Mouse (Mus musculus): ENCODE results near the gene Gm21974. TPM values are rescaled to one million over a fixed set of nuclear protein-coding genes. Genes with fewer than 3 reads are reported as not detected.

Gene Gm21974
- total and polyA plus RNA-seq, 3 experiments: not detected

GRCm38 (mm10) chr7:127858258-127858657 lies 37.0 kb downstream of the Gm21974 start:
- dilution Hi-C loops (cut with MboI; ENCODE audit: extremely low pct_ligation_motif_present, extremely low pct_unique_long_range_greater_than_20kb, low sequenced_read_pairs): no loop called here
- Histone ChIP-seq H3K4me1 (ENCODE audit: control insufficient read depth in 1 of 2, insufficient read depth in 2 of 2) (no peaks in the 10 kb centered on the region), H3K79me2 (replicated peaks; ENCODE audit: control insufficient read depth, extremely low read depth, insufficient read depth, poor library complexity, severe bottlenecking) (no peaks in the 10 kb centered on the region), H3K4me2 (ENCODE audit: insufficient read depth, low read depth, poor library complexity, severe bottlenecking) (no peak overlapping the region), H3K27ac (ENCODE audit: insufficient read depth, low read depth) (no peak overlapping the region), H3K36me3 (replicated peaks in 1 of 2; ENCODE audit: control insufficient read depth in 1 of 2, insufficient read depth in 1 of 2, low read length in 1 of 2) (peaks cover 0 to 4% of the 10 kb centered on the region in 2 experiments), H3K27me3 (replicated peaks) (no peaks in the 10 kb centered on the region), H3K9ac (ENCODE audit: insufficient read depth, low read depth) (no peak overlapping the region), H3K9me3 (replicated peaks; ENCODE audit: low read length) (no peaks in the 10 kb centered on the region), H3K4me3 (replicated peaks in 1 of 3; ENCODE audit: low read depth in 2 of 3, low read length in 2 of 3, poor library complexity in 1 of 3) (no peak overlapping the region)
- in situ Hi-C loops (cut with MboI; ENCODE audit: low pct_ligation_motif_present, low pct_unique_long_range_greater_than_20kb, low sequenced_read_pairs): no loop called here
- TF ChIP-seq POLR2AphosphoS2 (IDR thresholded peaks at IDR 0.05; ENCODE audit: low read depth, low read length) (no peak), ZC3H11A (IDR thresholded peaks at IDR 0.05; ENCODE audit: low read depth, low read length) (no peak), RAD21 (IDR thresholded peaks at IDR 0.05; ENCODE audit: low read depth, low read length) (no peak), MXI1 (IDR thresholded peaks at IDR 0.05; ENCODE audit: low read depth, low read length) (no peak), GABPA (IDR thresholded peaks at IDR 0.05; ENCODE audit: insufficient replicate concordance, low read depth, low read length) (no peak), NELFE (IDR thresholded peaks at IDR 0.05; ENCODE audit: low read depth, low read length) (no peak), MEF2A (IDR thresholded peaks at IDR 0.05; ENCODE audit: borderline replicate concordance, low read depth, low read length) (no peak), ZMIZ1 (IDR thresholded peaks at IDR 0.05; ENCODE audit: low read depth, low read length) (no peak), USF2 (conservative IDR thresholded peaks at IDR 0.05; ENCODE audit: low read depth, low read length) (no peak), HCFC1 (IDR thresholded peaks at IDR 0.05; ENCODE audit: low read depth, low read length) (no peak), UBTF (IDR thresholded peaks at IDR 0.05; ENCODE audit: low read depth, low read length) (no peak), SMC3 (IDR thresholded peaks at IDR 0.05; ENCODE audit: low read depth, low read length) (no peak), KAT2A (IDR thresholded peaks at IDR 0.05; ENCODE audit: insufficient replicate concordance, low read length) (no peak), NRF1 (IDR thresholded peaks at IDR 0.05; ENCODE audit: low read depth, low read length) (no peak), E2F4 (IDR thresholded peaks at IDR 0.05; ENCODE audit: insufficient replicate concordance, low read depth, low read length) (no peak)
- DNase-seq (ENCODE audit: extremely low read depth): no peak

- dilution Hi-C loops (cut with MboI; ENCODE audit: extremely low pct_ligation_motif_present, extremely low pct_unique_long_range_greater_than_20kb, low sequenced_read_pairs): no loop called here
- no peak overlapping the region for H3K4me3 ChIP-seq (replicated peaks in 1 of 3; ENCODE audit: low read depth in 2 of 3, low read length in 2 of 3, poor library complexity in 1 of 3)
- no peak for DNase-seq (ENCODE audit: extremely low read depth)
- H3K9me3 ChIP-seq (replicated peaks; ENCODE audit: low read length): no peaks in the 10 kb centered on the region
- peaks cover 19 to 44% of the 10 kb centered on the region in 2 experiments for H3K36me3 ChIP-seq (replicated peaks in 1 of 2; ENCODE audit: control insufficient read depth in 1 of 2, insufficient read depth in 1 of 2, low read length in 1 of 2)
- no peaks in the 10 kb centered on the region for H3K4me1 ChIP-seq (ENCODE audit: control insufficient read depth in 1 of 2, insufficient read depth in 2 of 2)
- H3K9ac ChIP-seq (ENCODE audit: insufficient read depth, low read depth): no peak overlapping the region
- in situ Hi-C loops (cut with MboI; ENCODE audit: low pct_ligation_motif_present, low pct_unique_long_range_greater_than_20kb, low sequenced_read_pairs): no loop called here
- H3K27ac ChIP-seq (ENCODE audit: insufficient read depth, low read depth): no peak overlapping the region
- no peak overlapping the region for H3K4me2 ChIP-seq (ENCODE audit: insufficient read depth, low read depth, poor library complexity, severe bottlenecking)
- H3K27me3 ChIP-seq (replicated peaks): no peaks in the 10 kb centered on the region
- no peaks in the 10 kb centered on the region for H3K79me2 ChIP-seq (replicated peaks; ENCODE audit: control insufficient read depth, extremely low read depth, insufficient read depth, poor library complexity, severe bottlenecking)
- no peak for TF ChIP-seq ELF1 (IDR thresholded peaks at IDR 0.05; ENCODE audit: low read depth, low read length)
Measured at GRCm38 (mm10) chr7:127850906-127851305, 44.3 kb downstream of the Gm21974 start.
